Mouse (Mus musculus): ENCODE data around the gene 1700015F17Rik.

GRCm38 (mm10) chr5:5515411-5515810, 36.5 kb upstream of the 1700015F17Rik start:
- no peak for TF ChIP-seq EP300 (optimal IDR thresholded peaks at IDR 0.05)
- TF ChIP-seq CTCF (IDR thresholded peaks at IDR 0.05; ENCODE audit: low read depth): no peak
